9 mouse cellular contexts compared by ENCODE assay signal in genomic region chr17:35868165-35868820, GRCm38 (mm10). TPM values are rescaled to one million over a fixed set of nuclear protein-coding genes. Genes with fewer than 3 reads are reported as not detected.
DNase-seq lines count a peak whose midpoint lies in the region; ATAC-seq lines count a peak whose summit lies in the region.
"Had no signal": no experiment of that assay in that cellular context is flagged by ENCODE, and none has a peak within 500 bp of the region (broad histone marks: within the 10 kb centered on the region; RNA-seq: fewer than 3 reads in every experiment).

No protein-coding gene starts in this region.

- no peaks in the 10 kb centered on the region for H3K27me3 ChIP-seq in heart, embryonic 12.5 days (replicated peaks)
- H3K27me3 ChIP-seq in midbrain, embryonic 11.5 days (ENCODE audit: control insufficient read depth, insufficient read depth, low read length) = no peaks in the 10 kb centered on the region
- H3K27me3 ChIP-seq: Patski had no signal

- H3K36me3 ChIP-seq in heart, embryonic 12.5 days = peaks cover 19% of the 10 kb centered on the region
- peaks cover 11% of the 10 kb centered on the region for H3K36me3 ChIP-seq in midbrain, embryonic 11.5 days (ENCODE audit: control insufficient read depth, insufficient read depth, low read length)

- peaks cover 64% of the 10 kb centered on the region for H3K4me1 ChIP-seq in heart, embryonic 12.5 days (replicated peaks)
- peaks cover 39% of the 10 kb centered on the region for H3K4me1 ChIP-seq in midbrain, embryonic 11.5 days (ENCODE audit: control insufficient read depth, insufficient read depth, low read length)

- no peak for ATAC-seq in heart, embryonic 12.5 days (ENCODE audit: insufficient number of reproducible peaks, low FRiP score)
- no peak for ATAC-seq in midbrain, embryonic 11.5 days (ENCODE audit: low FRiP score)
- ATAC-seq: Patski had no signal

- peak overlapping the region; percentile 78 for H3K4me3 ChIP-seq in heart, embryonic 12.5 days
- peak overlapping the region; percentile 61 for H3K4me3 ChIP-seq in midbrain, embryonic 11.5 days (ENCODE audit: low read depth, low read length)

- H3K27ac ChIP-seq in heart, embryonic 12.5 days (ENCODE audit: poor library complexity, severe bottlenecking) = peak overlapping the region; percentile 96
- no peak overlapping the region for H3K27ac ChIP-seq in midbrain, embryonic 11.5 days (ENCODE audit: low read depth, low read length)

- 23% methylated on average over 16 of the region's 17 CpGs for WGBS in heart, embryonic 12.5 days
- 42% methylated on average over 17 of the region's 17 CpGs for WGBS in midbrain, embryonic 11.5 days

- peak; percentile 38 to 39 for DNase-seq in cerebellum, postnatal 10 days
- no peak for DNase-seq in cerebellum, postnatal 36 days
- peak; percentile 54 for DNase-seq in T-cell, adult 2 months (ENCODE audit: low spot score)
- DNase-seq in kidney, postnatal 4 days = peak; percentile 33 to 60
- peak; percentile 84 for DNase-seq in midbrain, embryonic 11.5 days (ENCODE audit: low spot score, missing footprints)
- DNase-seq in thymus, postnatal 10 days (ENCODE audit: low spot score in 2 of 2) = peak; percentile 51 to 52
- no peak for DNase-seq in testis, postnatal 10 days (ENCODE audit: low spot score)

- H3K9me3 ChIP-seq in heart, embryonic 12.5 days (replicated peaks) = no peaks in the 10 kb centered on the region; the same call in 1 of the 2 replicates
- H3K9me3 ChIP-seq in midbrain, embryonic 11.5 days (ENCODE audit: control insufficient read depth, low read length) = peaks cover 5% of the 10 kb centered on the region

- H3K4me2 ChIP-seq in heart, embryonic 12.5 days = peak overlapping the region; percentile 94
- H3K4me2 ChIP-seq in midbrain, embryonic 11.5 days = peak overlapping the region; percentile 77

- H3K9ac ChIP-seq in heart, embryonic 12.5 days = peak overlapping the region; percentile 91
- H3K9ac ChIP-seq in midbrain, embryonic 11.5 days (ENCODE audit: low read length) = peak overlapping the region; percentile 92

RNA-seq across cellular contexts. Expression of gene Ppp1r18, which starts 2.9 kb away (rescaled TPM):
- polyA plus RNA-seq in heart, embryonic 12.5 days (2016; fragmentation: Nextera tagmentation; extraction: Ambion mirVana) = 22.8 and 23.7 TPM in 2 replicates
- 24.1 and 25.2 TPM in 2 replicates for polyA plus RNA-seq in midbrain, embryonic 11.5 days (2014; fragmentation: Nextera tagmentation; extraction: Ambion mirVana)

RNA-seq across cellular contexts. Expression of gene Nrm, which starts 7.2 kb away (rescaled TPM):
- 48.9 and 50.7 TPM in 2 replicates for polyA plus RNA-seq in heart, embryonic 12.5 days (2016; fragmentation: Nextera tagmentation; extraction: Ambion mirVana)
- polyA plus RNA-seq in midbrain, embryonic 11.5 days (2014; fragmentation: Nextera tagmentation; extraction: Ambion mirVana) = 59.8 and 61.0 TPM in 2 replicates

RNA-seq across cellular contexts. Expression of gene Dhx16, which starts 11.3 kb away (rescaled TPM):
- polyA plus RNA-seq in heart, embryonic 12.5 days (2016; fragmentation: Nextera tagmentation; extraction: Ambion mirVana) = 22.4 and 26.6 TPM in 2 replicates
- 39.0 and 43.6 TPM in 2 replicates for polyA plus RNA-seq in midbrain, embryonic 11.5 days (2014; fragmentation: Nextera tagmentation; extraction: Ambion mirVana)

RNA-seq across cellular contexts. Expression of gene Mdc1, which starts 27.0 kb away (rescaled TPM):
- polyA plus RNA-seq in heart, embryonic 12.5 days (2016; fragmentation: Nextera tagmentation; extraction: Ambion mirVana) = 21.6 and 25.0 TPM in 2 replicates
- polyA plus RNA-seq in midbrain, embryonic 11.5 days (2014; fragmentation: Nextera tagmentation; extraction: Ambion mirVana) = 19.4 and 21.5 TPM in 2 replicates

RNA-seq across cellular contexts. Expression of gene 2310061I04Rik, which starts 28.9 kb away (rescaled TPM):
- polyA plus RNA-seq in heart, embryonic 12.5 days (2016; fragmentation: Nextera tagmentation; extraction: Ambion mirVana) = 25.6 and 26.2 TPM in 2 replicates
- polyA plus RNA-seq in midbrain, embryonic 11.5 days (2014; fragmentation: Nextera tagmentation; extraction: Ambion mirVana) = 22.7 and 23.3 TPM in 2 replicates

Comparison
In these comparisons a context has a peak if more than half of its experiments do, and no peak if none do; other contexts are left out.
1. DNase-seq: peak in cerebellum, postnatal 10 days (2 of 2), T-cell, adult 2 months (single experiment), kidney, postnatal 4 days (2 of 2), midbrain, embryonic 11.5 days (single experiment) and thymus, postnatal 10 days (2 of 2); none in cerebellum, postnatal 36 days (0 of 2) and testis, postnatal 10 days (single experiment).